30 mouse cellular contexts compared by ENCODE assay signal in genomic region chr1:120042421-120042820, GRCm38 (mm10). TPM values are rescaled to one million over a fixed set of nuclear protein-coding genes. Genes with fewer than 3 reads are reported as not detected.
"Had no signal": no experiment of that assay in that cellular context is flagged by ENCODE, and none has a peak within 500 bp of the region (broad histone marks: within the 10 kb centered on the region; RNA-seq: fewer than 3 reads in every experiment).

No protein-coding gene starts in this region.

- DNase-seq: gastrocnemius, adult 2 months; gastrocnemius, postnatal 10 days; gastrocnemius, postnatal 25 days; heart, adult 18-20 months; heart, postnatal 10 days; heart, postnatal 4 days; kidney, adult 18-20 months; kidney, adult 8-10 months; kidney, postnatal 10 days; kidney, postnatal 25 days; kidney, postnatal 4 days; left cerebral cortex, postnatal 4 days had no signal

- H3K27ac ChIP-seq: gastrocnemius, adult 2 months; heart, embryonic 10.5 days; hindbrain, embryonic 10.5 days; hindbrain, embryonic 12.5 days; hindbrain, embryonic 14.5 days; intestine, embryonic 15.5 days; layer of hippocampus, adult 2 months; limb, embryonic 13.5 days; limb, embryonic 15.5 days; liver, embryonic 12.5 days; liver, embryonic 14.5 days had no signal

- H3K4me2 ChIP-seq: heart, embryonic 12.5 days; hindbrain, embryonic 12.5 days; hindbrain, embryonic 14.5 days; intestine, embryonic 15.5 days; limb, embryonic 13.5 days; limb, embryonic 15.5 days; liver, embryonic 12.5 days had no signal

- ATAC-seq: hindbrain, embryonic 16.5 days; inflammation-experienced regulatory T-cells, adult 6 months; intestine, embryonic 15.5 days; intestine, postnatal 0 days; liver, embryonic 12.5 days had no signal

- H3K36me3 ChIP-seq: heart, embryonic 10.5 days; heart, embryonic 12.5 days; hindbrain, embryonic 10.5 days; hindbrain, embryonic 12.5 days; intestine, embryonic 15.5 days; limb, embryonic 13.5 days; limb, embryonic 15.5 days; liver, embryonic 12.5 days had no signal

- H3K4me3 ChIP-seq: gastrocnemius, adult 2 months; heart, embryonic 10.5 days; heart, embryonic 12.5 days; hindbrain, embryonic 10.5 days; hindbrain, embryonic 12.5 days; intestine, embryonic 15.5 days; layer of hippocampus, adult 2 months; limb, embryonic 13.5 days; limb, embryonic 15.5 days; liver, embryonic 12.5 days had no signal

- H3K9me3 ChIP-seq: heart, embryonic 10.5 days; heart, embryonic 12.5 days; hindbrain, embryonic 10.5 days; hindbrain, embryonic 12.5 days; intestine, embryonic 15.5 days; limb, embryonic 13.5 days; limb, embryonic 15.5 days; liver, embryonic 12.5 days had no signal

- H3K27me3 ChIP-seq: heart, embryonic 12.5 days; hindbrain, embryonic 12.5 days; intestine, embryonic 15.5 days; limb, embryonic 13.5 days; limb, embryonic 15.5 days; liver, embryonic 12.5 days had no signal

- H3K9ac ChIP-seq: heart, embryonic 12.5 days; hindbrain, embryonic 12.5 days; hindbrain, embryonic 14.5 days; intestine, embryonic 15.5 days; limb, embryonic 13.5 days; limb, embryonic 15.5 days; liver, embryonic 12.5 days; liver, embryonic 14.5 days had no signal

- H3K4me1 ChIP-seq: hindbrain, embryonic 12.5 days; intestine, embryonic 15.5 days; limb, embryonic 13.5 days; limb, embryonic 15.5 days; liver, embryonic 12.5 days had no signal

RNA-seq across cellular contexts. Expression of gene Sctr, which starts 35.7 kb away (rescaled TPM):
- polyA plus RNA-seq: heart, embryonic 10.5 days; heart, embryonic 16.5 days; inflammation-experienced regulatory T-cells, adult 6 months; limb, embryonic 11.5 days; liver, adult 2 months; liver, embryonic 12.5 days had no signal

RNA-seq across cellular contexts. Expression of gene Cfap221, which starts 45.4 kb away (rescaled TPM):
- polyA plus RNA-seq: heart, embryonic 10.5 days; heart, embryonic 12.5 days; heart, embryonic 14.5 days; inflammation-experienced regulatory T-cells, adult 6 months; intestine, embryonic 15.5 days; intestine, postnatal 0 days; limb, embryonic 11.5 days; limb, embryonic 15.5 days; liver, adult 2 months; liver, embryonic 12.5 days; liver, embryonic 14.5 days had no signal
